Mouse (Mus musculus): ENCODE measurements around the gene Imp4.

- no peak for TF ChIP-seq POLR2A (IDR thresholded peaks at IDR 0.05; ENCODE audit: control insufficient read depth, extremely low read depth, insufficient read depth, low read length, poor library complexity)
- TF ChIP-seq CTCF (IDR thresholded peaks at IDR 0.05; ENCODE audit: borderline replicate concordance, control insufficient read depth, extremely low read depth, insufficient read depth, low read length, poor library complexity) = no peak
Measured at GRCm38 (mm10) chr1:34432411-34432775, 7.3 kb upstream of the Imp4 start.
